In genomic region chr13:28960916-28961315, GRCm38 (mm10) we compare ENCODE assay signal across 17 mouse cellular contexts.
"Had no signal": no experiment of that assay in that cellular context is flagged by ENCODE, and none has a peak within 500 bp of the region (broad histone marks: within the 10 kb centered on the region; RNA-seq: fewer than 3 reads in every experiment).

No protein-coding gene starts in this region.

- H3K4me1 ChIP-seq: neural tube, embryonic 12.5 days had no signal

- H3K4me2 ChIP-seq: liver, embryonic 13.5 days; liver, embryonic 15.5 days; lung, embryonic 15.5 days; midbrain, embryonic 11.5 days; midbrain, embryonic 13.5 days; midbrain, embryonic 15.5 days; neural tube, embryonic 12.5 days; stomach, embryonic 15.5 days had no signal

- H3K9me3 ChIP-seq: liver, embryonic 13.5 days; liver, embryonic 15.5 days; lung, embryonic 15.5 days; midbrain, embryonic 13.5 days; midbrain, embryonic 15.5 days; neural tube, embryonic 12.5 days; stomach, embryonic 15.5 days had no signal

- H3K36me3 ChIP-seq: liver, embryonic 13.5 days; liver, embryonic 15.5 days; lung, embryonic 15.5 days; midbrain, embryonic 13.5 days; midbrain, embryonic 15.5 days; neural tube, embryonic 12.5 days; stomach, embryonic 15.5 days had no signal

- H3K9ac ChIP-seq: liver, embryonic 13.5 days; liver, embryonic 15.5 days; liver, postnatal 0 days; lung, embryonic 15.5 days; midbrain, embryonic 13.5 days; midbrain, embryonic 15.5 days; neural tube, embryonic 12.5 days; stomach, embryonic 15.5 days had no signal

- ATAC-seq: liver, postnatal 0 days; lung, postnatal 0 days; midbrain, embryonic 13.5 days; midbrain, embryonic 15.5 days had no signal

- H3K4me3 ChIP-seq: liver, embryonic 13.5 days; liver, embryonic 15.5 days; lung, embryonic 15.5 days; megakaryocyte, embryonic 14.5 days; midbrain, embryonic 13.5 days; midbrain, embryonic 15.5 days; neural tube, embryonic 12.5 days; stomach, embryonic 15.5 days had no signal

- H3K27me3 ChIP-seq: lung, embryonic 15.5 days; midbrain, embryonic 13.5 days; midbrain, embryonic 15.5 days; neural tube, embryonic 12.5 days; stomach, embryonic 15.5 days had no signal

- DNase-seq: liver, embryonic 13.5 days; liver, postnatal 0 days; lung, adult 2 months; lung, postnatal 14 days; lung, postnatal 36 days; right cerebral cortex, postnatal 14 days had no signal

- H3K27ac ChIP-seq: liver, embryonic 13.5 days; liver, embryonic 15.5 days; lung, embryonic 15.5 days; macrophage; midbrain, embryonic 15.5 days; neural tube, embryonic 12.5 days; stomach, embryonic 15.5 days; stomach, postnatal 0 days had no signal
